28 mouse cellular contexts compared by ENCODE assay signal in genomic region chr4:100705960-100706359, GRCm38 (mm10).
DNase-seq lines count a peak whose midpoint lies in the region; ATAC-seq and TF ChIP-seq lines count a peak whose summit lies in the region.
"Had no signal": no experiment of that assay in that cellular context is flagged by ENCODE, and none has a peak within 500 bp of the region (broad histone marks: within the 10 kb centered on the region; RNA-seq: fewer than 3 reads in every experiment).

No protein-coding gene starts in this region.

- H3K4me2 ChIP-seq in forebrain, embryonic 16.5 days (ENCODE audit: low read length) = no peak overlapping the region
- H3K4me2 ChIP-seq in forebrain, embryonic 12.5 days = no peak overlapping the region
- H3K4me2 ChIP-seq in lung, embryonic 14.5 days = no peak overlapping the region
- H3K4me2 ChIP-seq in midbrain, embryonic 13.5 days (replicated peaks) = no peak overlapping the region
- no peak overlapping the region for H3K4me2 ChIP-seq in midbrain, embryonic 14.5 days (ENCODE audit: low read length)
- H3K4me2 ChIP-seq: embryonic facial prominence, embryonic 13.5 days; heart, embryonic 12.5 days; heart, embryonic 15.5 days; hindbrain, embryonic 14.5 days had no signal

- ATAC-seq in forebrain, embryonic 16.5 days = peak; percentile 74
- no peak for ATAC-seq in forebrain, embryonic 12.5 days (ENCODE audit: low FRiP score)
- no peak for ATAC-seq in lung, embryonic 14.5 days (ENCODE audit: insufficient read depth)
- 0 out of 2 replicates have a peak, but pooled peaks have one; percentile 45 for ATAC-seq in midbrain, embryonic 13.5 days
- no peak for ATAC-seq in midbrain, embryonic 14.5 days (ENCODE audit: low FRiP score, low TSS enrichment)
- ATAC-seq: activated CD4-positive, CD25-positive, alpha-beta regulatory T cell, adult 4 months; hindbrain, postnatal 0 days; inflammation-experienced regulatory T-cells, adult 6 months; intestine, embryonic 16.5 days had no signal

- no peak for TF ChIP-seq CTCF in lung, embryonic 14.5 days (IDR thresholded peaks at IDR 0.05; ENCODE audit: low read depth)

- no peaks in the 10 kb centered on the region for H3K36me3 ChIP-seq in forebrain, embryonic 16.5 days (ENCODE audit: control insufficient read depth, insufficient read depth)
- H3K36me3 ChIP-seq in forebrain, embryonic 12.5 days (replicated peaks) = no peaks in the 10 kb centered on the region
- no peaks in the 10 kb centered on the region for H3K36me3 ChIP-seq in lung, embryonic 14.5 days (ENCODE audit: insufficient read depth)
- H3K36me3 ChIP-seq in midbrain, embryonic 13.5 days = 0 out of 2 replicates have a peak, but pooled peaks cover 2% of the 10 kb centered on the region
- no peaks in the 10 kb centered on the region for H3K36me3 ChIP-seq in midbrain, embryonic 14.5 days (ENCODE audit: control insufficient read depth, insufficient read depth, low read length)
- H3K36me3 ChIP-seq: embryonic facial prominence, embryonic 10.5 days; embryonic facial prominence, embryonic 13.5 days; heart, embryonic 12.5 days; heart, embryonic 15.5 days had no signal

- H3K4me1 ChIP-seq in forebrain, embryonic 16.5 days (replicated peaks; ENCODE audit: control insufficient read depth, insufficient read depth, low read length) = peaks cover 12% of the 10 kb centered on the region
- peaks cover 19% of the 10 kb centered on the region for H3K4me1 ChIP-seq in forebrain, embryonic 12.5 days
- H3K4me1 ChIP-seq in lung, embryonic 14.5 days (ENCODE audit: insufficient read depth) = 0 out of 2 replicates have a peak, but pooled peaks cover 3% of the 10 kb centered on the region
- H3K4me1 ChIP-seq in midbrain, embryonic 13.5 days (replicated peaks) = peaks cover 12% of the 10 kb centered on the region
- no peaks in the 10 kb centered on the region for H3K4me1 ChIP-seq in midbrain, embryonic 14.5 days (ENCODE audit: control insufficient read depth, insufficient read depth, low read length)
- H3K4me1 ChIP-seq: heart, embryonic 12.5 days; heart, embryonic 15.5 days had no signal

- no peak overlapping the region for H3K9ac ChIP-seq in forebrain, embryonic 16.5 days (replicated peaks; ENCODE audit: low read depth, low read length)
- H3K9ac ChIP-seq in forebrain, embryonic 12.5 days = no peak overlapping the region
- H3K9ac ChIP-seq in lung, embryonic 14.5 days = no peak overlapping the region
- no peak overlapping the region for H3K9ac ChIP-seq in midbrain, embryonic 13.5 days (replicated peaks)
- no peak overlapping the region for H3K9ac ChIP-seq in midbrain, embryonic 14.5 days (replicated peaks; ENCODE audit: low read length)
- H3K9ac ChIP-seq: embryonic facial prominence, embryonic 13.5 days; heart, embryonic 12.5 days; heart, embryonic 15.5 days; hindbrain, embryonic 14.5 days had no signal

- 17% methylated on average over 6 of the region's 6 CpGs for WGBS in forebrain, embryonic 16.5 days
- 27% methylated on average over 6 of the region's 6 CpGs for WGBS in forebrain, embryonic 12.5 days
- 25% methylated on average over 6 of the region's 6 CpGs for WGBS in lung, embryonic 14.5 days
- 25% methylated on average over 6 of the region's 6 CpGs for WGBS in midbrain, embryonic 13.5 days
- 26% methylated on average over 6 of the region's 6 CpGs for WGBS in midbrain, embryonic 14.5 days

- H3K4me3 ChIP-seq in forebrain, embryonic 16.5 days (replicated peaks; ENCODE audit: low read length) = no peak overlapping the region
- no peak overlapping the region for H3K4me3 ChIP-seq in forebrain, embryonic 12.5 days (replicated peaks)
- no peak overlapping the region for H3K4me3 ChIP-seq in lung, embryonic 14.5 days (ENCODE audit: low read depth, low read length)
- no peak overlapping the region for H3K4me3 ChIP-seq in midbrain, embryonic 13.5 days (replicated peaks)
- H3K4me3 ChIP-seq in midbrain, embryonic 14.5 days (replicated peaks; ENCODE audit: low read depth, low read length) = no peak overlapping the region
- H3K4me3 ChIP-seq: embryonic facial prominence, embryonic 10.5 days; embryonic facial prominence, embryonic 13.5 days; erythroblast, embryonic 14.5 days; gastrocnemius, adult 2 months; heart, embryonic 12.5 days; heart, embryonic 15.5 days had no signal

- peak; percentile 26 for DNase-seq in embryo, embryonic 11 days
- no peak for DNase-seq in embryo, embryonic 10.5 days (ENCODE audit: low spot score)
- DNase-seq in lung, embryonic 14.5 days = peak; percentile 21
- DNase-seq in lung, adult 18-20 months = no peak
- DNase-seq in midbrain, embryonic 14.5 days = no peak
- DNase-seq: adrenal gland, adult 8-10 months; adrenal gland, postnatal 25 days; cerebellum, adult 18-20 months; cerebellum, adult 9-10 months; cerebellum, postnatal 14 days; gastrocnemius, adult 2 months; gastrocnemius, postnatal 14 days; heart, adult 18-20 months; heart, postnatal 10 days; heart, postnatal 36 days had no signal

- H3K27me3 ChIP-seq in forebrain, embryonic 16.5 days (replicated peaks; ENCODE audit: control insufficient read depth, insufficient read depth, low read length) = no peaks in the 10 kb centered on the region
- H3K27me3 ChIP-seq in forebrain, embryonic 12.5 days = no peaks in the 10 kb centered on the region; the same call in 1 of the 2 replicates
- no peaks in the 10 kb centered on the region for H3K27me3 ChIP-seq in lung, embryonic 14.5 days (ENCODE audit: insufficient read depth, low read length)
- no peaks in the 10 kb centered on the region; the same call in 1 of the 2 replicates for H3K27me3 ChIP-seq in midbrain, embryonic 13.5 days
- H3K27me3 ChIP-seq in midbrain, embryonic 14.5 days (ENCODE audit: control insufficient read depth, insufficient read depth, low read length) = no peaks in the 10 kb centered on the region
- H3K27me3 ChIP-seq: heart, embryonic 15.5 days had no signal

- H3K27ac ChIP-seq in forebrain, embryonic 16.5 days (ENCODE audit: low read length) = no peak overlapping the region
- no peak overlapping the region for H3K27ac ChIP-seq in forebrain, embryonic 12.5 days
- H3K27ac ChIP-seq in lung, embryonic 14.5 days (ENCODE audit: low read depth) = no peak overlapping the region
- H3K27ac ChIP-seq in midbrain, embryonic 13.5 days = no peak overlapping the region
- no peak overlapping the region for H3K27ac ChIP-seq in midbrain, embryonic 14.5 days (replicated peaks; ENCODE audit: low read depth, low read length)
- H3K27ac ChIP-seq: embryonic facial prominence, embryonic 10.5 days; gastrocnemius, adult 2 months; heart, embryonic 15.5 days; hindbrain, embryonic 14.5 days; hindbrain, postnatal 0 days had no signal

- H3K9me3 ChIP-seq in forebrain, embryonic 16.5 days (ENCODE audit: control insufficient read depth, low read length) = no peaks in the 10 kb centered on the region
- H3K9me3 ChIP-seq in forebrain, embryonic 12.5 days = no peaks in the 10 kb centered on the region
- H3K9me3 ChIP-seq in lung, embryonic 14.5 days (ENCODE audit: low read depth, low read length) = no peaks in the 10 kb centered on the region
- H3K9me3 ChIP-seq in midbrain, embryonic 13.5 days = no peaks in the 10 kb centered on the region
- H3K9me3 ChIP-seq in midbrain, embryonic 14.5 days (ENCODE audit: control insufficient read depth, low read length) = no peaks in the 10 kb centered on the region
- H3K9me3 ChIP-seq: embryonic facial prominence, embryonic 10.5 days; embryonic facial prominence, embryonic 13.5 days; heart, embryonic 12.5 days; heart, embryonic 15.5 days had no signal

Comparison
In these comparisons a context has a peak if more than half of its experiments do, and no peak if none do; other contexts are left out.
1. DNase-seq: peak in embryo, embryonic 11 days (single experiment) and lung, embryonic 14.5 days (single experiment); none in embryo, embryonic 10.5 days (single experiment), lung, adult 18-20 months (0 of 2) and midbrain, embryonic 14.5 days (single experiment).
2. ATAC-seq: peak in forebrain, embryonic 16.5 days (single experiment) and midbrain, embryonic 13.5 days (single experiment); none in forebrain, embryonic 12.5 days (single experiment), lung, embryonic 14.5 days (single experiment) and midbrain, embryonic 14.5 days (single experiment).